Mouse (Mus musculus) heart, adult 8-10 months (tissue): ENCODE data around the gene C9. TPM values are rescaled to one million over a fixed set of nuclear protein-coding genes. Genes with fewer than 3 reads are reported as not detected.

Source experiments
- DNase-seq: peaks from one replicate; pipeline ENCODE4 v3.0.0; 2022; ENCODE audit warnings: low spot score
- total RNA-seq, 4 experiments: library from RNA; stranded (reverse); gene quantifications; 2 replicates each; pipeline ENCODE4 v1.2.4; 2022

The C9 gene
- total RNA-seq, result not detected

- no peak for DNase-seq
These were observed at the start of gene C9 for GRCm38 (mm10) chr15:6445135-6445534. Gene C9, plus strand, starts transcription at chr15:6445327.

- no peak for DNase-seq
These were observed 46.9 kb upstream of the C9 start for GRCm38 (mm10) chr15:6398211-6398610.

GRCm38 (mm10) chr15:6398881-6399280 is 46.2 kb upstream of the C9 start:
- no peak for DNase-seq

GRCm38 (mm10) chr15:6400115-6400514 is 45.0 kb upstream of the C9 start:
- DNase-seq, result no peak

- DNase-seq, result no peak
These were observed 42.7 kb upstream of the C9 start for GRCm38 (mm10) chr15:6402433-6402832.

- DNase-seq, result no peak
These were observed 41.0 kb upstream of the C9 start for GRCm38 (mm10) chr15:6404172-6404571.

GRCm38 (mm10) chr15:6406771-6407170 is 38.4 kb upstream of the C9 start:
- DNase-seq, result no peak

GRCm38 (mm10) chr15:6409031-6409430 is 36.1 kb upstream of the C9 start:
- no peak for DNase-seq

- no peak for DNase-seq
These were observed 35.0 kb upstream of the C9 start for GRCm38 (mm10) chr15:6410161-6410560.

- peak; percentile 41 for DNase-seq
These were observed 33.8 kb upstream of the C9 start for GRCm38 (mm10) chr15:6411334-6411733.

GRCm38 (mm10) chr15:6415317-6415716 is 29.8 kb upstream of the C9 start:
- DNase-seq, result no peak

- DNase-seq, result no peak
These were observed 13.3 kb upstream of the C9 start for GRCm38 (mm10) chr15:6431777-6432176.

- DNase-seq, result peak; percentile 25
These were observed 12.7 kb upstream of the C9 start for GRCm38 (mm10) chr15:6432411-6432810.

- peak; percentile 22 for DNase-seq
These were observed 9.8 kb upstream of the C9 start for GRCm38 (mm10) chr15:6435281-6435680.

- peak; percentile 55 for DNase-seq
These were observed 9.4 kb upstream of the C9 start for GRCm38 (mm10) chr15:6435773-6436172.

- DNase-seq, result no peak
These were observed 6.4 kb upstream of the C9 start for GRCm38 (mm10) chr15:6438685-6439084.

GRCm38 (mm10) chr15:6444452-6444851 is 675 bp upstream of the C9 start:
- DNase-seq, result no peak

GRCm38 (mm10) chr15:6446181-6446580 is 1.1 kb downstream of the C9 start:
- DNase-seq, result no peak

- DNase-seq, result no peak
These were observed 3.8 kb downstream of the C9 start for GRCm38 (mm10) chr15:6448892-6449291.

- DNase-seq, result no peak
These were observed 9.3 kb downstream of the C9 start for GRCm38 (mm10) chr15:6454461-6454860.

GRCm38 (mm10) chr15:6461381-6461780 is 16.3 kb downstream of the C9 start:
- DNase-seq, result no peak

- DNase-seq, result no peak
These were observed 18.3 kb downstream of the C9 start for GRCm38 (mm10) chr15:6463361-6463923.

- no peak for DNase-seq
These were observed 21.9 kb downstream of the C9 start for GRCm38 (mm10) chr15:6466995-6467394.

GRCm38 (mm10) chr15:6468845-6469244 is 23.7 kb downstream of the C9 start:
- DNase-seq, result no peak
